Mouse (Mus musculus): Measurements from ENCODE around the gene Atp5f1.

DNA sequence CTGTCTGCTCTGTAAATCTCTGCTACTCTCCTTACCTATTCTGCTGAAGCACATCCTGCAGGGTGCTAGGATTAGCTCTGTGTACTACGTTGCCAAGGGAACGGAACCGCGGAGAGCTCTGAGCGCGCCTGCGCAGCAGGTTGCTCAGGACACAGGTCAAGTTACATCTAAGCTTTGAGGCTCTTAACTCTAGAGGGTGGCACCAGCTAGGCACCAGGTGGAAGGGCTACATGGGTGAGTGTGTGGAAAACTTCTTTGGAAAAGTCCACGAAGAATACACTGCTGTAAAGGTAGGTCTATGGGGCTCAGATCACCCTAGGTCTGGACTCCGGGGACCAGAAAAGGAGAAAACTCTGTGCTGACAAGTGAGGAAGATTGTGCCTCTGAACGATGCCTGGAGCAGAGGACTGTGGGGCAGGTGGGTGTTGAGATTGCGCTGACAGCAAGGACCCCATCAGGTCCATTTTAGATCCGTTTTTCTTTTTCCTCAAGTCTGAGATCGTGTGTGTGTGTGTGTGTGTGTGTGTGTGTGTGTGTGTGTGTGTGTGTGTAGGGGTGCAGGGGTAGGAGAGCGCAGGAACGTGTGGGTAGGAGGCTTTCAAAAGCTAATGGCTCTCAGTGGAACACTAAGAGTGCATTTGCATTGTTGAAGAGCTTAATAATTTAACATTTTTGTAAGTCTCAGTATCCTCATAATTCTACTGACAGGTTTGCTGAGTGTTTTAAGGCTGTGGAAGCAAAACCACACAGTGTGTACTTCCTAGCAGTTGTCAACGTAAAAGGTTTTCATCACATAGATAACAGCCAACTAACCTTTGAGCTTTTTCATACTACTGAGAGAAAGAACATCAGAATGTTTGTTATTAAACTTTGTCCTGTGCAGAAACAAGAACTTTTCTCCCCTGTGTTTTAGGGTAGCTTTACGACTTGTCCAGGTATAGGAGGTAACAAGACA lies 41.8 kb upstream of the Atp5f1 start:
- TF ChIP-seq CTCF (IDR thresholded peaks at IDR 0.05; ENCODE audit: extremely low read depth, insufficient read depth, low read length) (no peak), POLR2A (IDR thresholded peaks at IDR 0.05; ENCODE audit: extremely low read depth, insufficient read depth, low read length) (no peak)

Measured in cortical plate, adult 2 months (tissue).